Mouse (Mus musculus) lung, embryonic 14.5 days (tissue): Measurements from ENCODE around the gene Mettl8. TPM values are rescaled to one million over a fixed set of nuclear protein-coding genes. Genes with fewer than 3 reads are reported as not detected.

ENCODE experiments used
- ATAC-seq: fragments of 200-750 bp; cut with Nextera tagmentation; 2 replicates; pipeline ENCODE4 v1.8.0; 2017; ENCODE audit warnings: mild to moderate bottlenecking, moderate TSS enrichment, moderate library complexity; ENCODE audit not compliant: insufficient read depth
- DNase-seq: peaks from one replicate; pipeline ENCODE4 v3.0.0-alpha.2; 2015
- H3K27ac ChIP-seq: fragments of 300-500 bp; sonication (generic); 2 replicates; pipeline ENCODE4 v1.5.1; 2014; ENCODE audit warnings: low read depth, mild to moderate bottlenecking, moderate library complexity
- H3K27me3 ChIP-seq: fragments of 300-500 bp; sonication (generic); 2 replicates; pipeline ENCODE4 v1.6.1; 2014; ENCODE audit warnings: low read length, control low read depth; ENCODE audit not compliant: insufficient read depth
- H3K36me3 ChIP-seq: fragments of 300-500 bp; sonication (generic); 2 replicates; pipeline ENCODE4 v1.6.1; 2014; ENCODE audit warnings: control low read depth; ENCODE audit not compliant: insufficient read depth
- H3K4me1 ChIP-seq: fragments of 300-500 bp; sonication (generic); 2 replicates; pipeline ENCODE4 v1.6.1; 2014; ENCODE audit warnings: antibody characterized with exemption, control low read depth; ENCODE audit not compliant: insufficient read depth
- H3K4me2 ChIP-seq: fragments of 300-500 bp; sonication (generic); 2 replicates; pipeline ENCODE4 v1.6.1; 2014; ENCODE audit warnings: mild to moderate bottlenecking
- H3K4me3 ChIP-seq: fragments of 300-500 bp; sonication (generic); 2 replicates; pipeline ENCODE4 v1.5.1; 2014; ENCODE audit warnings: low read depth, low read length
- H3K9ac ChIP-seq: fragments of 300-500 bp; sonication (generic); 2 replicates; pipeline ENCODE4 v1.6.1; 2014
- H3K9me3 ChIP-seq: fragments of 300-500 bp; sonication (generic); 2 replicates; pipeline ENCODE4 v1.6.1; 2016; ENCODE audit warnings: low read depth, low read length, control low read depth
- CTCF ChIP-seq: IDR thresholded peaks from 2 replicates; pipeline ENCODE4 v1.5.1; 2016; ENCODE audit warnings: antibody characterized with exemption, low read depth
- WGBS: fragments of 180-500 bp; shearing (Covaris S2); extraction: QIAGEN DNeasy Blood & Tissue Kit; methylation state at CpG from one replicate; pipeline ENCODE4 v1.1.7; 2014; 5-methylcytosine and 5-hydroxymethylcytosine counted together
- polyA plus RNA-seq: library from polyadenylated mRNA; unstranded; fragments of >200 nt; fragmentation: Nextera tagmentation; extraction: Ambion mirVana; gene quantifications from 2 replicates; pipeline ENCODE4 v1.2.1, GENCODE M21; 2014

Gene Mettl8
- polyA plus RNA-seq, 1 experiment from 2014 or later = 19.6 TPM

DNA sequence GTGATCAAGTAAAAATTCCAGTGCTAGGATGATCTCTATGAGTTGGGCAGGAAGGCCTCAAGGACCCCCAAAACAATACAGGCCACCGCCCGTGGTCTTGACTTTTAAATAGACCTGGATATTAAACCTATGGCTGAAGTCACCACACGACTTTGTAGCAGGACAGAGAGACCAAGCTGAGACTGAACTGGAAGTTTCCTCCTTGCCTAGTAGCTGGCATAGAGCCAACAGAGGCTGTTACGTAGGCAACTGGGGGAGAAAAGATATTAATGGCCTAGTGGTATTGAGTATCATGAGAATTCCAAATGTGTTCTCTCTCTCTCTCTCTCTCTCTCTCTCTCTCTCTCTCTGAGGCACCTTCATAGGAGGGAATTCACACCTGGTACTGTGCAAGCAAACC is 51.0 kb downstream of the Mettl8 start:
- Histone ChIP-seq H3K4me3 (no peak overlapping the region), H3K9me3 (no peaks in the 10 kb centered on the region), H3K4me2 (no peak overlapping the region), H3K4me1 (no peaks in the 10 kb centered on the region), H3K36me3 (no peaks in the 10 kb centered on the region), H3K9ac (no peak overlapping the region), H3K27ac (no peak overlapping the region), H3K27me3 (no peaks in the 10 kb centered on the region)
- DNase-seq = peak; percentile 63
- 54% methylated on average over 4 of the region's 4 CpGs for WGBS
- no peak for ATAC-seq
- no peak for TF ChIP-seq CTCF

DNA sequence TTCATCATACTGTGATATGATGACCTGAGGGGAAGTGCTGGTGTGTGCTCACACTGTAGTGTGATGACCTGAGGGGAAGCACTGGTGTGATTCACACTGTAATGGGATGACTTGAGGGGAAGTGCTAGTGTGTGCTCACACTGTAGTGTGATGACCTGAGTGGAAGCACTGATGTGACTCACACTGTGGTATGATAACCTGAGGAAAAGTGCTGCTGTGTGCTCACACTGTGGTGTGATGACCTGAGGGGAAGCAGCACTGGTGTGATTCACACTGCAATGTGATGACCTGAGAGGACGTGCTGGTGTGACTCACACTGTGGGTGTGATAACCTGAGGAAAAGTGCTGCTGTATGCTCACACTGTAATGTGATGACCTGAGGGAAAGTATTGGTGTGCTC is 52.9 kb downstream of the Mettl8 start:
- no peak for TF ChIP-seq CTCF
- Histone ChIP-seq H3K36me3 (no peaks in the 10 kb centered on the region), H3K4me1 (no peaks in the 10 kb centered on the region), H3K4me2 (no peak overlapping the region), H3K9ac (no peak overlapping the region), H3K4me3 (no peak overlapping the region), H3K9me3 (no peaks in the 10 kb centered on the region), H3K27ac (no peak overlapping the region), H3K27me3 (no peaks in the 10 kb centered on the region)
- ATAC-seq (no peak), DNase-seq (no peak)
- WGBS = 82% methylated on average over 1 of the region's 1 CpGs

GRCm38 (mm10) chr2:70998771-70999170 is 56.6 kb downstream of the Mettl8 start:
- no peak for TF ChIP-seq CTCF
- Histone ChIP-seq H3K4me1 (no peaks in the 10 kb centered on the region), H3K27ac (no peak overlapping the region), H3K4me2 (no peak overlapping the region), H3K36me3 (no peaks in the 10 kb centered on the region), H3K9ac (no peak overlapping the region), H3K27me3 (no peaks in the 10 kb centered on the region), H3K9me3 (no peaks in the 10 kb centered on the region), H3K4me3 (no peak overlapping the region)
- 45% methylated on average over 2 of the region's 2 CpGs for WGBS
- DNase-seq (no peak), ATAC-seq (no peak)

- Histone ChIP-seq H3K4me3 (no peak overlapping the region), H3K9ac (no peak overlapping the region), H3K36me3 (no peaks in the 10 kb centered on the region), H3K27me3 (no peaks in the 10 kb centered on the region), H3K27ac (no peak overlapping the region), H3K9me3 (no peaks in the 10 kb centered on the region), H3K4me1 (no peaks in the 10 kb centered on the region), H3K4me2 (no peak overlapping the region)
- TF ChIP-seq CTCF = no peak
- no peak for DNase-seq
- ATAC-seq = no peak
- 81% methylated on average over 7 of the region's 7 CpGs for WGBS
Observed at GRCm38 (mm10) chr2:70996438-70996837, 58.9 kb downstream of the Mettl8 start.

DNA sequence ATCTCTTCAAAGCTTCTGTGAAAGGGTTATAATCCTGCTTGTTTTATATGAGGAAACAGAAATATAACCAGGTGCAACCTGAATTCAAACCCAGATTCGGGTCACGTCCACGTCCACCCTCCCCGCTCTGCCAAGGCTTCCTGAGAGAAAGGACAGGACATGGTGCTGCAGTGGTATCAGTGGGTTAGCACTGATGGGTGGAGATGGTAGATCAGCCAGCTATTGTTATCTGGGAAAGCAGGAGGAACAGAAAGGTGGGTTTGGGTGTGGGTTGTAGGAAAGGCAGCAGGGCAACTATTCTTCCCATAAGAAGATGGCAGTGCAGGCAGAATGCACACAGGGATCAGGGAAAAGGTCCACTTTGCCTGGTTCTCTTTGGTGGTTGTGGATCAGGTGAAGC is 59.5 kb downstream of the Mettl8 start:
- Histone ChIP-seq H3K9ac (no peak overlapping the region), H3K4me3 (no peak overlapping the region), H3K9me3 (no peaks in the 10 kb centered on the region), H3K27ac (no peak overlapping the region), H3K36me3 (no peaks in the 10 kb centered on the region), H3K4me2 (no peak overlapping the region), H3K4me1 (no peaks in the 10 kb centered on the region), H3K27me3 (no peaks in the 10 kb centered on the region)
- 92% methylated on average over 4 of the region's 4 CpGs for WGBS
- DNase-seq (no peak), ATAC-seq (no peak)
- no peak for TF ChIP-seq CTCF

DNA sequence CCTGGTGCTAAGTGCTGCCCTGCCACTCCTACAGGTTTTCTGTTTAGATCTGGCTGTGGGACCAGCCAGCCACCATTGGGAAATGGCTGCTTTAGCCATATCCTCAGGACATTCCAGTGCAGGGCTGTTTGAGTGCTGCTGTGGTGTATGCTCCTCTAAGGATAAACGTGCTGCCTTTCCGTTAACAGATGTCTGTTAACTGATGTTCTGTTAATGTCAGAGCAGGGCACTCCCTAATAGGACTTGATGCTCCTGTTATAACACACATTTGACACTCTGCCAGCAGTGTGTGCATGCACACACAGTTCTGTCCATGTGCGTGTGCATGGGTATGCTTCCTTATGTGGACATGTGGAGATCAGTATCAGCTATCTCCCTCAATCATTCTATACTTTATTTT is 61.6 kb downstream of the Mettl8 start:
- no peak for TF ChIP-seq CTCF
- Histone ChIP-seq H3K9ac (no peak overlapping the region), H3K27me3 (no peaks in the 10 kb centered on the region), H3K9me3 (no peaks in the 10 kb centered on the region), H3K4me3 (no peak overlapping the region), H3K27ac (no peak overlapping the region), H3K4me2 (no peak overlapping the region), H3K36me3 (no peaks in the 10 kb centered on the region), H3K4me1 (no peaks in the 10 kb centered on the region)
- 50% methylated on average over 3 of the region's 3 CpGs for WGBS
- no peak for ATAC-seq
- DNase-seq = no peak

GRCm38 (mm10) chr2:70992715-70993114 is 62.7 kb downstream of the Mettl8 start:
- H3K9me3 ChIP-seq = no peaks in the 10 kb centered on the region
- H3K27me3 ChIP-seq = no peaks in the 10 kb centered on the region
- no peak overlapping the region for H3K4me3 ChIP-seq
- no peak overlapping the region for H3K27ac ChIP-seq
- H3K9ac ChIP-seq = no peak overlapping the region
- H3K4me2 ChIP-seq = no peak overlapping the region
- ATAC-seq = no peak
- no peak for DNase-seq
- no peaks in the 10 kb centered on the region for H3K4me1 ChIP-seq
- TF ChIP-seq CTCF = no peak
- H3K36me3 ChIP-seq = no peaks in the 10 kb centered on the region
- WGBS = 71% methylated on average over 2 of the region's 2 CpGs

DNA sequence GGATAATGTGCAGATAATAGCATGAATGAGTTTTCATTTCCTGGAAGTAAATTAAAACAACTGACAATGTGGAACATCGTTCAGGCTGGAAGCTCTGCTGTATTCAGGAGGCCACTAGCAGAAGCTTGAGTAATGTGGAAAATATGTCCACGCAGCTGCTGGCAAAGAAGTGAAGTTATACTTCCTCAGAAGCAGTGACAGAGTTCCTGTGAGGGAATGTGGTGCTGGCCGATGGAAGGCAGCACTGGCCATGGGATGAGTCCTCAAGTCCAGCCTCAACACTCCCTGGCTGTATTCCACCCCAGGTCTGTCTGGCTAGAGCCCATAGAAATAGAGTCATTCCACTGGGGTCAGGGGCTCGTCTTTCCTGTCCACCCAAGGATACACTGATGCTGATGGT is 65.2 kb downstream of the Mettl8 start:
- 55% methylated on average over 4 of the region's 4 CpGs for WGBS
- Histone ChIP-seq H3K9ac (no peak overlapping the region), H3K4me3 (no peak overlapping the region), H3K27me3 (no peaks in the 10 kb centered on the region), H3K36me3 (no peaks in the 10 kb centered on the region), H3K27ac (no peak overlapping the region), H3K4me2 (no peak overlapping the region), H3K9me3 (no peaks in the 10 kb centered on the region), H3K4me1 (no peaks in the 10 kb centered on the region)
- peak; percentile 12 for DNase-seq
- TF ChIP-seq CTCF = no peak
- ATAC-seq = no peak
